Mouse (Mus musculus): ENCODE results near the gene Obsl1.

The Obsl1 gene

GRCm38 (mm10) chr1:75505956-75506831 is at the start of gene Obsl1:
Gene Obsl1 (minus strand): TSS chr1:75506452.
- peak; percentile 78 for DNase-seq (ENCODE audit: low spot score)

- no peak for DNase-seq (ENCODE audit: low spot score)
Measured at GRCm38 (mm10) chr1:75555680-75556079, 49.4 kb upstream of the Obsl1 start.

DNA sequence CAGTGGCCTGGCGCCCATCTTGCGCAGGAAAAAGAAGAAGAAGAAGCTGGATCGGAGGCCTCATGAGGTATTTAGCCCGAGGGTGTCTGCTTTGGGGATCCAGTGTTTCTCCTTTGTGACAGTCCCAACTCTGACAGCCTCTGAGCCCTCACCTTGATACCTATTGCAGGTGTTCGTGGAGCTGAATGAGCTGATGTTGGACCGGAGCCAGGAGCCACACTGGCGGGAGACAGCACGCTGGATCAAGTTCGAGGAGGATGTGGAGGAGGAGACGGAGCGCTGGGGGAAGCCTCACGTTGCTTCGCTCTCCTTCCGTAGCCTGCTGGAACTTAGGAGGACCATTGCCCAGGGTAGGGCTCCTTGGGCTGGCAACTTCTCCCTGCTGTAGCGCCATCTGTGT is 44.3 kb upstream of the Obsl1 start:
- no peak for DNase-seq (ENCODE audit: low spot score)

DNA sequence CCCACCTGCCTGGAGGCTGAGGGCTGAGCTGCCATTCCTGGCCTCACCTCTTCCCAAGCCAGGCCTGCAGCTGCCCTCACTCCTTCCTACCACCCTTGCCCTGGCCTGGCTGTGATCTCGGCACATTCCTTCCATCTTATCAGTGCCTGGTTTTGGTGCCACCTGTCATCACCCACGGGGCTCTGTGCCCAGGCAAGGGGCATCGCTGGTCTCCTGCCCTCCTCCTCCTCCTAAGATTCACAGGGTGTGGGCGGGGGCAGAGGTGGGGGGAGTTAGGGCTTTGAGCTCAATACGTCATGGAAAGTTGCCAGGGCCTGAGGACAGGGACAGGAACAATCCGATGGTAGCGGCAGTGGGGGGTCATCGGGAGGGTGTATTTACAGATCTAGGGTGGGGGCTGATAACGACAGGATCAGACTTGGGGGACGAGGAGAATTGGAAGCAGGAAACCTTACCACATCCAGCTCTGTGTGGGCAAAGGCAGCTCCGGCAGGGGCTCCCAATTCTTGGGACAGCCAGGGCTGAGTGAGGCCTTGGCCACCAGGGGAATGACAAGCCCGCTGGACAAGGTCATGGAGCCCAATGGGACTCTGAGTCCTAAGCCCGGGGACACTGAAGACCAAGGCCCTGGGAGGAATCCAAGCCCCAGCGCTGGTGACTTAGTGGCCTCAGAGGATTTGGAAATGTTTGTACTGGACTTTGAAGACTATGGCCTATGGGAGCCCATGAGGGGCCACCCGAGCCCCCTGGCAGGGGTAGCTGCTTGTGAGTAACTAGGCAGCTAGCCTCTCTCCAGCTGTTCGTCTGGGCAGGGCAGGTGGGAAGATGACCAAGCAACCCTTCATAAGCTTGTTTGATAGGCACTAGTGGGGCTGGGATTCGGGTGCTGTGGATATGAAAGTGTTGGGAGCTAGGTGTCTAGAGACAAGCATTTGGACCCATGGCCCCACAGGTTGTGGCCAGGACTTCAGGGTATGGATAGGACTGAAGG is 43.3 kb upstream of the Obsl1 start:
- no peak for DNase-seq (ENCODE audit: low spot score)

GRCm38 (mm10) chr1:75548871-75549270 is 42.6 kb upstream of the Obsl1 start:
- no peak for DNase-seq (ENCODE audit: low spot score)

DNA sequence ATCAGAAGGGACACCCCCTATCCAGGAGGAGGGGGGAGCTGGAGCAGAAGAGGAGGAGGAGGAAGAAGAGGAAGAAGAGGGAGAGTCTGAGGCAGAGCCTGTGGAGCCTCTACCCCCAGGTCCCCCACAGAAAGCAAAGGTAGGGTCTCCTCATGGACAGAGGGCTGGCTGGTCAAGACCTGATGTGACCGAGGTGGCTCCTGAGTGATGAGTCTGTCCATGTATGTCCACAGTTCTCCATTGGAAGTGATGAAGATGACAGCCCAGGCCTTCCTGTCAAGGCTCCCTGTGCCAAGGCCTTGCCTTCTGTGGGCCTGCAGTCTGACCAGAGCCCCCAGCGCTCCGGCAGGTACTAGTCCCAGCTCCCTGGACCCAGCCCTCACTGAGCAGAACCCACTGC is 41.8 kb upstream of the Obsl1 start:
- DNase-seq (ENCODE audit: low spot score), result no peak

DNA sequence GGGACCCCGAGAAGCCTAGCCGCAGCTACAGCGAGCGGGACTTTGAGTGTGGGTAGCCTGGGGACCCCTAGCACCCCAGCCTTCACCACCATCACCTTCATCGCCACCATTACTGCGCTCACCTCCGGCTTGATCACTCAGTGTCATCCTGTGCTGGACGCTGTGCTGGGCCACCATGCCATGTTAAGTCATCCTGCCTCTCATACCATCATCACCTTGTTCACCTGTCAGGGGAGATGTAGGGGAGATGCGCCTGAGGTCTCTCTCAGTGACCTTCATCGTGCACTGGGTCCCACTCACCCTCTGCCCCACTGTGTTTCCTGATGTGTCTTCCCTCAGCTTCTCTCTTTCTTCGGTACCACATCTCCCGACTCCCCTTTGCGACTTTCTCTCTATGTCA is 41.1 kb upstream of the Obsl1 start:
- no peak for DNase-seq (ENCODE audit: low spot score)

GRCm38 (mm10) chr1:75545965-75546956 is 40.0 kb upstream of the Obsl1 start, which contains the start of gene Slc4a3:
Gene Slc4a3 (plus strand): TSS chr1:75546266.
- peak; percentile 74 for DNase-seq (ENCODE audit: low spot score)

GRCm38 (mm10) chr1:75544351-75544750 is 38.1 kb upstream of the Obsl1 start:
- DNase-seq (ENCODE audit: low spot score), result no peak

GRCm38 (mm10) chr1:75541496-75541895 is 35.2 kb upstream of the Obsl1 start:
- DNase-seq (ENCODE audit: low spot score), result no peak

DNA sequence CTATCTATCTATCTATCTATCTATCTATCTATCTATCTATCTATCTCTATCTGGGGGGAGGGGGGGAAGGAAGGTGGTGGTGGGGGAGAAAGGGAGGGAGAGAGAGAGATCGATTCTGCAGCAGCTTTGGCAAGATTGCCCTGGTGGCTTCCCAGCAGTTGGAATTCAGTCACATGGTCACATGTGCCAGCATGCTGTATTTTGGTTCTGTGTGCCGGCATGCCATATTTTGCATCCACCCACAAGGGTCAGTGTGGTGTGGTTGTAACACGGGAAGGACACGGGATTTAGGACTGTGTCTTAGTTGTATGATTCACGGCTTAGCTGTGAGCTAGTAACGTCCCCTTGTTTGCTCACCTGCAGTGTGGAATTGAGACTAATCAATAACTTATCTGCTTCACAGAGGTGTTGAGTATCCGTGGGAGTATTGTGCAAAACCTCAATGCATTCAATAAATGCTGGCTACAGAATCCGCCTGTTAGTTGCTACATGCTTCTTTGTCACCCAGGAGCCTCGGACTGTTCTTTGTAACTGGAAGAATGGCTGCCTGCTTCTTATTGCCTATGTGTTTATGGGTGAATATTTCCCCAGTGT is 32.4 kb upstream of the Obsl1 start:
- no peak for DNase-seq (ENCODE audit: low spot score)

- no peak for DNase-seq (ENCODE audit: low spot score)
Measured at GRCm38 (mm10) chr1:75537587-75537986, 31.3 kb upstream of the Obsl1 start.

- no peak for DNase-seq (ENCODE audit: low spot score)
Measured at GRCm38 (mm10) chr1:75533325-75534252, 27.3 kb upstream of the Obsl1 start.

DNA sequence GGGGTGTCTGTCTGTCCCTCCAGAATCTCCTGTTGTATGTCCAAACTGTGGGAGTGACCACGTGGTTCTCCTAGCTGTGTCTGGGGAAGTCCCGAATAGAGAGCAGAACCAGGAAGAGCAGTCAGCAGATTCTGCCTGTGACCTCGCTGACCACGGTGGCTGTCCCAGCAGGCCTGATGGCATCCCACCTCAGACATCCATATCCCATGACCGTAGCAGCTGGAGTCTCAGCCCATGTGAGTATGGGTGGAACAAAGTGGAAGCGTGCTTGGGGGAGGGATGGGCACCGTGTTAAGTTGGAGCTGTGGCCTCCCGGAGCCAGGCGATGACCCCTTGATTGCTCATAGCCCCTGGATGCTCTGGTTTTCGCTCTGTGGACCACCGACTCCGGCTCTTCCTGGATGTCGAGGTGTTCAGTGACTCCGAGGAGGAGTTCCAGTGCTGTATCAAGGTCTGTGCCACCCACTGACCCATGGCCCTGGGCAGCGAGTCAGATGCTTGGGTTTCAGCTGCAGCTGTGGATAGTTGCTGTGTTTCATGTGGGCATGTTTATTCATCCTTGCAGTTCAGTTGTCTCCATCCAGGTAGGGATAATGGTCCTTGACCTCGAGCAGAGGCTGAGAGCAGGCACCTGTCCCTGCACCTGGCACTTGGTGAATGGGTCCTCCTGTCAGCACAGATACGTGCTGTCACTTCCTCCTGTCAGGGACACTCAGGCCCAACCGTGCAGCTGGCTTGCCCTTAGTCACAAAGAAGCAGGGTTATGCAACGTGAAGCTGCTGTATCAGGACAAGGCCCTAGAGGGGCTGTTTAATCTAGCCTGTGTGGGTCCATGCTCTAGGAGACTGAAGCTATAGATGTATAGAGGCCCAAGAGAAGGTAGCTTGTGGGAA is 26.3 kb upstream of the Obsl1 start:
- DNase-seq (ENCODE audit: low spot score), result no peak

- DNase-seq (ENCODE audit: low spot score), result no peak
Measured at GRCm38 (mm10) chr1:75530546-75530945, 24.3 kb upstream of the Obsl1 start.

GRCm38 (mm10) chr1:75524679-75525078 is 18.4 kb upstream of the Obsl1 start:
- no peak for DNase-seq (ENCODE audit: low spot score)

DNA sequence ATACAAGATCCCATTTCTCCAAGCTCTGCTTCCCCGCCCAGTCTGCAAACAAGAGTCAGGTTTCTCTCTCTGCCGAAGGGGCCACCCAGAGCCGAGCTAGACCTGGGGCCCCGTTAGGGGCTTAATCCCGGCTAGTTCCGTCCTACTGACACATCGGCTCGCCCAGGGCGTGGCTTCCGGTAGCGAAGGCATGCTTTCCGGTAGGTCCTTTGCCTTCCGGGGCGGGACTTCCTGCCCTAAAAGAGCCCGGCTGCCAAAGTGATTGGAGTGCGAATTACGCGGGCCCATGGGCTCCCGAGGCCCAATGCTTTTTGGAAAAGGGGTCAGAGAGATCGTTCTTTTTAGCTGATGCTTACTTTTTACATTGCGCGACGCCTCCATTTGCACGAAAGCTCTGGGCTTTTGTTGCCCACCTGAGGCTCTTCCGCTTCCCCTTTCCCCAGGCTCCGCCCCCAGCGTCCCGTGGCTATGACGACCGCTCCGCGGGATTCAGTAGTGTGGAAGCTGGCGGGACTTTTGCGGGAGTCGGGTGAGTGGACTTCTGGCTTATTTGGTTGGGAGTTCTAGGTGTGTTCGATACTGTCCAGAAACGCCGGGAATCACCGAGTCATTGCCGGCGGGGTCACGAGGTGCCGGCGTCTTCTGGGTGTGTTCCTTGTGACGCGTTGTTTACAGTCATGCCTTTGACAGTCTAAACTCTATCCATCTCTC is 15.2 kb upstream of the Obsl1 start, which contains the start of gene Stk11ip:
Gene Stk11ip, plus strand, starts transcription at position 209 of the 711 bp plus-strand sequence.
- DNase-seq (ENCODE audit: low spot score), result peak; percentile 98

GRCm38 (mm10) chr1:75519576-75519975 is 13.3 kb upstream of the Obsl1 start:
- DNase-seq (ENCODE audit: low spot score), result no peak
